Mouse (Mus musculus) kidney, embryonic 16.5 days (tissue): ENCODE data around the gene Spn. TPM values are rescaled to one million over a fixed set of nuclear protein-coding genes. Genes with fewer than 3 reads are reported as not detected.
"Not testable (repeated sequence)": the region's sequence is repeated elsewhere in the genome, so short reads cannot be mapped to it uniquely, and the experiment has no call there.

ENCODE experiments used
- ATAC-seq: fragments of 200-750 bp; cut with Nextera tagmentation; 2 replicates; pipeline ENCODE4 v1.8.0; 2017; ENCODE audit warnings: moderate TSS enrichment; ENCODE audit not compliant: low FRiP score, low TSS enrichment
- H3K27ac ChIP-seq: fragments of 300-500 bp; sonication (generic); 2 replicates; pipeline ENCODE4 v1.5.1; 2014; ENCODE audit warnings: low read length
- H3K27me3 ChIP-seq: fragments of 300-500 bp; sonication (generic); 2 replicates; pipeline ENCODE4 v1.6.1; 2014; ENCODE audit warnings: low read length, control low read depth, mixed read lengths; ENCODE audit not compliant: insufficient read depth
- H3K36me3 ChIP-seq: fragments of 300-500 bp; sonication (generic); 2 replicates; pipeline ENCODE4 v1.6.1; 2014; ENCODE audit warnings: low read length, control low read depth, mixed read lengths; ENCODE audit not compliant: insufficient read depth
- H3K4me1 ChIP-seq: fragments of 300-500 bp; sonication (generic); 2 replicates; pipeline ENCODE4 v1.6.1; 2014; ENCODE audit warnings: low read length, control low read depth, mixed read lengths; ENCODE audit not compliant: insufficient read depth
- H3K4me2 ChIP-seq: fragments of 300-500 bp; sonication (generic); replicated peaks from 2 replicates; pipeline ENCODE4 v1.6.1; 2014; ENCODE audit warnings: low read depth, low read length
- H3K4me3 ChIP-seq: fragments of 300-500 bp; sonication (generic); 2 replicates; pipeline ENCODE4 v1.5.1; 2014; ENCODE audit warnings: mild to moderate bottlenecking, low read length
- H3K9ac ChIP-seq: fragments of 300-500 bp; sonication (generic); replicated peaks from 2 replicates; pipeline ENCODE4 v1.6.1; 2014; ENCODE audit warnings: low read length
- H3K9me3 ChIP-seq: fragments of 300-500 bp; sonication (generic); 2 replicates; pipeline ENCODE4 v1.6.1; 2016; ENCODE audit warnings: low read length, control low read depth
- WGBS: fragments of 180-500 bp; shearing (Covaris S2); extraction: QIAGEN DNeasy Blood & Tissue Kit; methylation state at CpG from one replicate; pipeline ENCODE4 v1.1.7; 2014; 5-methylcytosine and 5-hydroxymethylcytosine counted together
- polyA plus RNA-seq: library from polyadenylated mRNA; unstranded; fragments of >200 nt; fragmentation: Nextera tagmentation; extraction: Ambion mirVana; gene quantifications from 2 replicates; pipeline ENCODE4 v1.2.1, GENCODE M21; 2015

The Spn gene
- polyA plus RNA-seq, 1 experiment from 2014 or later = 0.32 TPM

DNA sequence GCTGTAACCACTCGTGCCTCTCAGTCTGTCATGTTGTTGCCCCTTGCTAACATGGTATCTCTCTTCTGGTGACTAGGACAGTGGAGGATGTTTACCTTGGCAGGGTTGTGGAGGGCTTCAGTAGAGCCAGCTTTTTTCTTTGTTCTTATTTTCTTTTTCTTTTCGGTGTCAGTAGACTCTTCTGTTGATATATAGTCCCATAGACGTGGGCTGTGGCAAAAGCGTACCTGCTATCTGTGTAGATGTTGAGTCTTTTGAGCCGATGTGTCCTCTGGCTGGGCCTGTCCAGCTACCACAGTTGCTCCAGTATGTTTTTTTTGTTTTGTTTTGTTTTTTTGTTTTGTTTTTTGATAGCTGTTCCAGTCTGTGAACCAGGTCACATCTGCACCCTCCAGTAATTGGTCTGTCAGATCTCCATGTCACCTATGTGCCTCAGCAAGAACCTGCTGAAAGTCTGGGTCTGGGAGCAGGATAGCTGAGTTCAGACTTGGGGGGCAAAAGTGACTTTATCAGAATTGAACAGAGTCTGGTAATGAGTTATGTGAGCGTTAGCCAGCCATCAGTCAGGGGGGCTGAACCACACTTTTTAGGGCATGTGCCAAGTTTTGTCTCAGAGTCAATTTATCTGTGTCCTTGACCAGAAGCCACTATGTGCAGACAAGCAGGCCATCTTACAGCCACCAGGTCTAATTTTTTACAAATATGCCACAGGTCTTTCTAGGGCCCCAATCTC is 50.2 kb downstream of the Spn start, which contains the start of gene Zg16:
Zg16 (minus strand) TSS at position 51 of the 733 bp plus-strand sequence.
- WGBS = 63% methylated on average over 6 of the region's 6 CpGs
- not testable (repeated sequence) for H3K27ac ChIP-seq, ATAC-seq

DNA sequence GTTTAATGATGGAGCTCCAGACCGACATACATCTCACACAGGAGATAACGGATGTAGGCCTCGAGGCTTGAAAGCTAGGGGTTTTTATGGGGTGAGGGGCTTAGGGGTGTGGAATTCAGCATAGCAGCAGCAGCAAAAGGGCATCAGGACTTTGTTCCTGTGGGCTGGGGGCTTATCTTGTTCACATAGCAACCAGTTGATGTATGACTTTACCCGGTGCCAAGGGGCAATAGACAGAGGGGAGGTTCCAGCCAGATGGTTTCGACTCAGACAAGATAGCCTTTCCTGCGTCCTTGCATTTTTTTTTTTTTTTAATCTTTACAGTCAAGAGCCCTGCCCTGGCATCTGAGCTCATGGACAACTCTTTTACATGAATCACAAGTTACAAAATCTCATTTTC is 51.9 kb downstream of the Spn start:
- not testable (repeated sequence) for H3K4me3 ChIP-seq, H3K36me3 ChIP-seq, H3K9me3 ChIP-seq, H3K4me1 ChIP-seq, H3K4me2 ChIP-seq, H3K27me3 ChIP-seq, H3K9ac ChIP-seq, ATAC-seq, H3K27ac ChIP-seq
- WGBS = 39% methylated on average over 6 of the region's 6 CpGs

More for the DNA sequence above, 50.2 kb downstream of the Spn start, which contains the start of gene Zg16:
- H3K27me3 ChIP-seq, H3K4me3 ChIP-seq, H3K36me3 ChIP-seq, H3K4me2 ChIP-seq, H3K9me3 ChIP-seq, H3K9ac ChIP-seq: not testable (repeated sequence)
- H3K4me1 ChIP-seq = peaks cover 15% of the 10 kb centered on the region; the same call in 1 of the 2 replicates

DNA sequence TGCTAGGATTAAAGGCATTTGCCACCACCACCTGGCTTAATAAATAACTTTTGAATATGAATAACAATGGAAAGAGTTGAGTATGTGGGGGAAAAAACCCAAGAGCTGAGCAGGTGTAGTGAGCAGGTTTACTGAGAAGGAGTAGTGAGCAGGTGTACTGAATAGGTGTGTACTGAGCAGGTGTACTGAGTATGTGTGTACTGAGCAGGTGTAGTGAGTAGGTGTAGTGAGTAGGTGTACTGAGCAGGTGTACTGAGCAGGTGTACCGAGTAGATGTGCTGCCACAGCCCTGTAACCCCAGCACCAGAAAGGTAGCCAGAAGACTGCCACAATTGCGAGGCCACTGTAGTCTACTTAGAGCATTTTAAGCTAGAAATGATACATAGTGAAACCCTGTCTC is 52.8 kb downstream of the Spn start:
- Histone ChIP-seq H3K9me3 (no peaks in the 10 kb centered on the region), H3K4me3 (no peak overlapping the region), H3K27ac (no peak overlapping the region), H3K36me3 (no peaks in the 10 kb centered on the region), H3K4me1 (peaks cover 3% of the 10 kb centered on the region; the same call in 1 of the 2 replicates), H3K4me2 (no peak overlapping the region), H3K27me3 (no peaks in the 10 kb centered on the region), H3K9ac (no peak overlapping the region)
- ATAC-seq = no peak
- WGBS = 82% methylated on average over 2 of the region's 2 CpGs

DNA sequence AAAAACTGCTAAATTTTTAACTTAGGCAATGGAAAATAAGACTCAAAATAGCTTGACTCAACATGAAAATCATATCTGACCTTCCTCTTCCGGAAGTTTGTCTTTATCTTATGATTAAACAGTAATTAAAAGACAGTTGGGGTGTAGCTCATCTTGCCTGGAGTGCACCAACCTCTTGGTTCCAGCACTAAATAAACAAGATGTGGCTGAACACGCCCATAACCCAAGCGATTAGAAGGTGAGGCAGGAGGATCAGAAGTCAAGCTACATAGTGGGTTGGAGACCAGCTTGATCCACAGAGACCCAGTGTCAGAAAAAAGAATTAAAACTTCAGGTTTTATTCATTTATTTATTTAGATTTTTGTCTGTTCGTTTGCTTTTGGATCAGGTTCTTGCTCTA is 53.9 kb downstream of the Spn start:
- no peak for ATAC-seq
- H3K4me1 ChIP-seq = peaks cover under 1% of the 10 kb centered on the region; the same call in 1 of the 2 replicates
- no peaks in the 10 kb centered on the region for H3K27me3 ChIP-seq
- H3K36me3 ChIP-seq = no peaks in the 10 kb centered on the region
- H3K4me3 ChIP-seq = no peak overlapping the region
- no peak overlapping the region for H3K27ac ChIP-seq
- WGBS = 77% methylated on average over 4 of the region's 4 CpGs
- no peaks in the 10 kb centered on the region for H3K9me3 ChIP-seq
- H3K9ac ChIP-seq = no peak overlapping the region
- H3K4me2 ChIP-seq = no peak overlapping the region

DNA sequence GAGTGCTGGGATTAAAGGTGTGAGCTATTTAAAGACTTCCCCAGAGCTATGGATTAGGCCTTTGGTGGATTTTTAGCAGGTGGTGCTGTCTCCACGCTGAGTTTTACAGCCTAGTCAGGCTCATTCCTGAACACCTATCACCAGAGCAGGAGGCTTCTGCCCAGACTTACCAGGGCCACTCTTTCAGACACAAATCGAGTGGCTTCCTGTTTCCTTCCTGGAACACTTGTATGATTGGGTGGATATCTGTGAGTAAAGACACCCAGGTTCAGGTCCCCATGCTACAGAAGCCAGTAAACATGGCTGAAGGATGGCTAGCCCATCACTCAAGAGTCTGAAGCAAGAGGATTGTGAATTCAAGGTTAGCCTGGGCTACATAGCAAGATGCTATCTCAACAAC is 54.6 kb downstream of the Spn start:
- no peaks in the 10 kb centered on the region for H3K9me3 ChIP-seq
- 55% methylated on average over 2 of the region's 2 CpGs for WGBS
- no peak overlapping the region for H3K27ac ChIP-seq
- no peaks in the 10 kb centered on the region for H3K36me3 ChIP-seq
- ATAC-seq = no peak
- no peak overlapping the region for H3K4me2 ChIP-seq
- no peak overlapping the region for H3K4me3 ChIP-seq
- H3K4me1 ChIP-seq = no peaks in the 10 kb centered on the region
- H3K27me3 ChIP-seq = no peaks in the 10 kb centered on the region
- no peak overlapping the region for H3K9ac ChIP-seq

DNA sequence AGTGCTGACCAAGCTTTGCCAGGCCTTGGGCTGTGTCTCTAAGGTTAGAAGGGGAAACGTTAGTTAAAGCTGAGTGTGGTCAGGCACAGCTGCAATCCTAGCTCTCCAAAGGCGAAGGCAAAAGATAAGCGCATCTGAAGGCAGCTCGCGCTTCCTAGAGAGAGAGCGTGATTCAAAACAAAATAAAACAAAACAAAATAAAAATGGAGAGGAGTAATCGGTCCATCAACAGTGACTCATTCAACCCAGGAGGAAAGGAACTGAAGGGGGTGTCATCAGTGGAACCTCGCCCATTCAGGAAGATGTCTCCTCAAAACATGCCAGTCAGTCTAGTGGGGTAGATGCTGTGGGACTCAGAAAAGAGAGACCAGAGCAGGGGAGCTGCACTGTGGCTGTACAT is 55.4 kb downstream of the Spn start:
- no peaks in the 10 kb centered on the region for H3K4me1 ChIP-seq
- no peak overlapping the region for H3K4me3 ChIP-seq
- H3K9me3 ChIP-seq = no peaks in the 10 kb centered on the region
- H3K27ac ChIP-seq = no peak overlapping the region
- no peak overlapping the region for H3K4me2 ChIP-seq
- no peak overlapping the region for H3K9ac ChIP-seq
- no peak for ATAC-seq
- no peaks in the 10 kb centered on the region for H3K27me3 ChIP-seq
- WGBS = 83% methylated on average over 8 of the region's 8 CpGs
- no peaks in the 10 kb centered on the region for H3K36me3 ChIP-seq

Other genes starting within 250 kb of the Spn start
- gene Tmem219, start 214.9 kb downstream of the Spn start, polyA plus RNA-seq = 33.8 and 34.1 TPM in 2 replicates
- 16.5 and 17.7 TPM in 2 replicates for gene Kctd13, start 208.9 kb downstream of the Spn start, polyA plus RNA-seq
- 0.12 and 0.24 TPM in 2 replicates for gene Asphd1, start 188.2 kb downstream of the Spn start, polyA plus RNA-seq
- 0.86 and 1.6 TPM in 2 replicates for gene Sez6l2, start 187.3 kb downstream of the Spn start, polyA plus RNA-seq
- gene Cdipt, start 161.9 kb downstream of the Spn start, polyA plus RNA-seq = 135 and 137 TPM in 2 replicates
- 1.6 and 2.1 TPM in 2 replicates for gene Cdiptos, start 161.7 kb downstream of the Spn start, polyA plus RNA-seq
- 19.7 and 21.4 TPM in 2 replicates for gene Mvp, start 123.2 kb downstream of the Spn start, polyA plus RNA-seq
- gene Pagr1b, start 121.3 kb downstream of the Spn start, polyA plus RNA-seq = 1.2 TPM in 1 of 2 replicates, not detected in the other
- 61.3 and 88.7 TPM in 2 replicates for gene Pagr1a, start 120.5 kb downstream of the Spn start, polyA plus RNA-seq
- gene Gm42742, start 116.7 kb downstream of the Spn start, polyA plus RNA-seq = 34.7 and 51.6 TPM in 2 replicates
- gene Prrt2, start 116.6 kb downstream of the Spn start, polyA plus RNA-seq = 5.4 and 6.0 TPM in 2 replicates
- gene Maz, start 110.8 kb downstream of the Spn start, polyA plus RNA-seq = 47.9 and 48.1 TPM in 2 replicates
- 145 and 150 TPM in 2 replicates for gene Kif22, start 95.4 kb downstream of the Spn start, polyA plus RNA-seq
- gene Zg16, start 50.5 kb downstream of the Spn start, polyA plus RNA-seq = not detected in 2 replicates
- gene AI467606, start 46.5 kb downstream of the Spn start, polyA plus RNA-seq = 5.3 and 5.4 TPM in 2 replicates
- 24.4 and 26.2 TPM in 2 replicates for gene Qprt, start 15.6 kb downstream of the Spn start, polyA plus RNA-seq
- 66.9 and 68.7 TPM in 2 replicates for gene Cd2bp2, start 58.2 kb upstream of the Spn start, polyA plus RNA-seq
- 23.2 and 25.8 TPM in 2 replicates for gene Tbc1d10b, start 70.6 kb upstream of the Spn start, polyA plus RNA-seq
- 26.7 and 28.8 TPM in 2 replicates for gene Mylpf, start 71.1 kb upstream of the Spn start, polyA plus RNA-seq
- 45.2 and 46.0 TPM in 2 replicates for gene Zfp553, start 95.2 kb upstream of the Spn start, polyA plus RNA-seq
- 18.6 and 26.6 TPM in 2 replicates for gene Sept1, start 95.3 kb upstream of the Spn start, polyA plus RNA-seq
- gene Zfp771, start 106.5 kb upstream of the Spn start, polyA plus RNA-seq = 60.5 and 64.3 TPM in 2 replicates
- 196 and 200 TPM in 2 replicates for gene Dctpp1, start 122.9 kb upstream of the Spn start, polyA plus RNA-seq
- gene Sephs2, start 136.2 kb upstream of the Spn start, polyA plus RNA-seq = 105 and 108 TPM in 2 replicates
- gene Itgal, start 158.4 kb upstream of the Spn start, polyA plus RNA-seq = 1.0 and 1.4 TPM in 2 replicates
- gene Zfp768, start 207.8 kb upstream of the Spn start, polyA plus RNA-seq = 25.4 and 25.5 TPM in 2 replicates
- gene Zfp747, start 238.2 kb upstream of the Spn start, polyA plus RNA-seq = 10.6 and 11.3 TPM in 2 replicates
- gene 9130019O22Rik, start 249.3 kb upstream of the Spn start, polyA plus RNA-seq = 6.8 and 7.0 TPM in 2 replicates